In genomic region chr12:21265946-21266783, GRCm38 (mm10) we compare ENCODE assay signal across 8 mouse cellular contexts. TPM values are rescaled to one million over a fixed set of nuclear protein-coding genes. Genes with fewer than 3 reads are reported as not detected.
DNase-seq lines count a peak whose midpoint lies in the region; ATAC-seq lines count a peak whose summit lies in the region.

No protein-coding gene starts in this region.

- intact Hi-C loops in heart, postnatal 14 days (cut with DNase I): loop anchor here (5.0 to 10.0 kb wide), 2 partner anchors 151 to 189 kb away; no protein-coding TSS in a partner anchor

- DNase-seq in ES-CJ7 (ENCODE audit: low read depth, low spot score): peak; percentile 73
- peak; percentile 65 to 73 for DNase-seq in heart, postnatal 14 days
- DNase-seq in kidney, postnatal 36 days: peak; percentile 70 to 84
- DNase-seq in liver, embryonic 13.5 days: no peak
- DNase-seq in neural tube, embryonic 11.5 days (ENCODE audit: low spot score): peak; percentile 58
- DNase-seq in thymus, postnatal 25 days: peak; percentile 35

- no peak overlapping the region for H3K4me2 ChIP-seq in forebrain, embryonic 15.5 days (replicated peaks)
- no peak overlapping the region for H3K4me2 ChIP-seq in liver, embryonic 13.5 days
- no peak overlapping the region for H3K4me2 ChIP-seq in neural tube, embryonic 11.5 days (ENCODE audit: low read depth)

- peak; percentile 54; the same call in 1 of the 2 replicates for ATAC-seq in cerebellum, adult (ENCODE audit: insufficient number of reproducible peaks, low FRiP score, low TSS enrichment)
- ATAC-seq in forebrain, embryonic 15.5 days (replicated peaks): peak; percentile 86
- peak; percentile 45 for ATAC-seq in liver, embryonic 13.5 days (ENCODE audit: low read depth)
- peak; percentile 69 for ATAC-seq in neural tube, embryonic 11.5 days (ENCODE audit: insufficient read depth, low FRiP score, low TSS enrichment)

- peaks cover 65% of the 10 kb centered on the region for H3K36me3 ChIP-seq in forebrain, embryonic 15.5 days
- H3K36me3 ChIP-seq in liver, embryonic 13.5 days: peaks cover 24% of the 10 kb centered on the region
- H3K36me3 ChIP-seq in neural tube, embryonic 11.5 days (ENCODE audit: control insufficient read depth, insufficient read depth, low read length): peaks cover 14% of the 10 kb centered on the region; the same call in 1 of the 2 replicates

- no peak overlapping the region for H3K27ac ChIP-seq in forebrain, embryonic 15.5 days (replicated peaks)
- no peak overlapping the region; the same call in 1 of the 2 replicates for H3K27ac ChIP-seq in liver, embryonic 13.5 days
- H3K27ac ChIP-seq in neural tube, embryonic 11.5 days (ENCODE audit: low read depth, low read length): no peak overlapping the region

- no peaks in the 10 kb centered on the region for H3K4me1 ChIP-seq in forebrain, embryonic 15.5 days
- peaks cover 28% of the 10 kb centered on the region for H3K4me1 ChIP-seq in liver, embryonic 13.5 days (replicated peaks)
- H3K4me1 ChIP-seq in neural tube, embryonic 11.5 days (ENCODE audit: control insufficient read depth, insufficient read depth, low read length): no peaks in the 10 kb centered on the region

- H3K9ac ChIP-seq in forebrain, embryonic 15.5 days (replicated peaks): no peak overlapping the region
- H3K9ac ChIP-seq in liver, embryonic 13.5 days: no peak overlapping the region
- no peak overlapping the region for H3K9ac ChIP-seq in neural tube, embryonic 11.5 days (ENCODE audit: low read length)

- no peak overlapping the region for H3K4me3 ChIP-seq in forebrain, embryonic 15.5 days
- H3K4me3 ChIP-seq in liver, embryonic 13.5 days (replicated peaks): no peak overlapping the region
- no peak overlapping the region for H3K4me3 ChIP-seq in neural tube, embryonic 11.5 days (ENCODE audit: low read depth, low read length)

- no peaks in the 10 kb centered on the region for H3K27me3 ChIP-seq in forebrain, embryonic 15.5 days
- H3K27me3 ChIP-seq in liver, embryonic 13.5 days: no peaks in the 10 kb centered on the region
- H3K27me3 ChIP-seq in neural tube, embryonic 11.5 days (ENCODE audit: control insufficient read depth, insufficient read depth, low read length): no peaks in the 10 kb centered on the region

- 78% methylated on average over 14 of the region's 14 CpGs for WGBS in forebrain, embryonic 15.5 days
- WGBS in liver, embryonic 13.5 days (ENCODE audit: insufficient replicate concordance): 50% methylated on average over 14 of the region's 14 CpGs
- WGBS in neural tube, embryonic 11.5 days: 79% methylated on average over 14 of the region's 14 CpGs

- no peaks in the 10 kb centered on the region for H3K9me3 ChIP-seq in forebrain, embryonic 15.5 days
- H3K9me3 ChIP-seq in liver, embryonic 13.5 days (replicated peaks): no peaks in the 10 kb centered on the region
- no peaks in the 10 kb centered on the region for H3K9me3 ChIP-seq in neural tube, embryonic 11.5 days (ENCODE audit: control insufficient read depth, low read length)

RNA-seq across cellular contexts. Expression of gene Cpsf3, which starts 19.0 kb away (rescaled TPM):
- 116 and 117 TPM in 2 replicates for polyA plus RNA-seq in forebrain, embryonic 15.5 days (2015; fragmentation: Nextera tagmentation; extraction: Ambion mirVana)
- 10 to 100 TPM; 36.1 to 37.5 TPM for total RNA-seq in heart, postnatal 14 days (2021)
- 51.6 and 64.4 TPM in 2 replicates for polyA plus RNA-seq in liver, embryonic 13.5 days (2015; fragmentation: Nextera tagmentation; extraction: Ambion mirVana)
- 136 and 138 TPM in 2 replicates for polyA plus RNA-seq in neural tube, embryonic 11.5 days (2014; fragmentation: Nextera tagmentation; extraction: Ambion mirVana)

RNA-seq across cellular contexts. Expression of gene Itgb1bp1, which starts 19.9 kb away (rescaled TPM):
- 40.0 and 40.4 TPM in 2 replicates for polyA plus RNA-seq in forebrain, embryonic 15.5 days (2015; fragmentation: Nextera tagmentation; extraction: Ambion mirVana)
- total RNA-seq in heart, postnatal 14 days (2021): 10 to 100 TPM; 34.6 to 43.8 TPM
- 28.7 and 29.3 TPM in 2 replicates for polyA plus RNA-seq in liver, embryonic 13.5 days (2015; fragmentation: Nextera tagmentation; extraction: Ambion mirVana)
- polyA plus RNA-seq in neural tube, embryonic 11.5 days (2014; fragmentation: Nextera tagmentation; extraction: Ambion mirVana): 43.6 and 48.8 TPM in 2 replicates

RNA-seq across cellular contexts. Expression of gene Iah1, which starts 50.0 kb away (rescaled TPM):
- polyA plus RNA-seq in forebrain, embryonic 15.5 days (2015; fragmentation: Nextera tagmentation; extraction: Ambion mirVana): 44.3 and 51.1 TPM in 2 replicates
- total RNA-seq in heart, postnatal 14 days (2021): 10 to 100 TPM; 23.0 to 23.3 TPM
- 30.2 and 34.0 TPM in 2 replicates for polyA plus RNA-seq in liver, embryonic 13.5 days (2015; fragmentation: Nextera tagmentation; extraction: Ambion mirVana)
- polyA plus RNA-seq in neural tube, embryonic 11.5 days (2014; fragmentation: Nextera tagmentation; extraction: Ambion mirVana): 45.6 and 47.2 TPM in 2 replicates
